Mouse (Mus musculus): ENCODE results near the gene Gm45021. TPM values are rescaled to one million over a fixed set of nuclear protein-coding genes. Genes with fewer than 3 reads are reported as not detected.

The Gm45021 gene
- polyA plus RNA-seq, 1 experiment = 1.1 TPM

DNA sequence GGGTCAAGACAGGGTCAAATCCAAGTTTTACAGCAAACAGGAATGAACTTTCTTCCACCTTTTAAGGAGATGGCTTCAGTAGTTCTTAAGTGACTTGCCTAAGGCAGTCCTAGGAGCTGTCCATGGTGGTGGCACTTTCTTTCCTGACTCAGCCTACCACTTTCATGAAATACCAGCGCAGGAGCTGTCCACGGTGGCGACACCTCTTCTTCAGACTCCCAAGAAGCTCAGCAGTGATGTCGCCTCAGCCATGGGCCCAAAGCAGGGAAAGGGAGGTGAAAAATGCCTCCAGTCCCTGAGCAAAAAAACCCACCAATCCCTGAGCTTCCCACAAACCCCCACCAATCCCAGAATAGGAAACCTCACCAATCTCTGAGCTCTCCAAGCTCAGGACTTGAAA, 36.5 kb upstream of the Gm45021 start:
- TF ChIP-seq POLR2A (IDR thresholded peaks at IDR 0.05; ENCODE audit: extremely low read depth, insufficient read depth, low read length) (no peak), CTCF (IDR thresholded peaks at IDR 0.05; ENCODE audit: extremely low read depth, insufficient read depth, low read length) (no peak)
- peaks cover 7% of the 10 kb centered on the region for H3K4me1 ChIP-seq (ENCODE audit: control insufficient read depth, insufficient read depth, low read length)
- no peak overlapping the region for H3K27ac ChIP-seq (ENCODE audit: insufficient read depth, low read length)
- no peak overlapping the region for H3K4me3 ChIP-seq (ENCODE audit: insufficient read depth, low read length)

DNA sequence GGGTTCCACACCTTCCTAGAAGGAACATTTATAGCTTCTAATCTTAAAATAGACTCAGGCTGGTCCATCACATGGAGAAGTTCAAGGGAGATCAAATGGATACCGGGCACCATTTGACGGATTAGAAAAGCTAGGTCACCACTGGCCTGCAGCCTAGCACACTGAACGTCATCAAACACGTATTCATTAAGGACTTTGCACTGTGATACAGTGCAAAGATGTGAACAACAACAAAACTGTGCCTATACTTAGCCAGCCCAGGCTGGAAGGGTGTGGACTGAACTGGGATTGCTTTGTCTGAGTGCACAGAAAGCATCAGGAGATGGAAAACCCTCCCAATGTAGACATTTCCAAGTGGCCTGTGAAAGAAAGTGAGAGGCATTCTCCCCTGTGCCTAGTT, 35.6 kb upstream of the Gm45021 start:
- peak overlapping the region; percentile 44; the same call in 1 of the 2 replicates for H3K4me3 ChIP-seq (ENCODE audit: insufficient read depth, low read length)
- peaks cover 7% of the 10 kb centered on the region for H3K4me1 ChIP-seq (ENCODE audit: control insufficient read depth, insufficient read depth, low read length)
- no peak for TF ChIP-seq POLR2A (IDR thresholded peaks at IDR 0.05; ENCODE audit: extremely low read depth, insufficient read depth, low read length)
- no peak for TF ChIP-seq CTCF (IDR thresholded peaks at IDR 0.05; ENCODE audit: extremely low read depth, insufficient read depth, low read length)

DNA sequence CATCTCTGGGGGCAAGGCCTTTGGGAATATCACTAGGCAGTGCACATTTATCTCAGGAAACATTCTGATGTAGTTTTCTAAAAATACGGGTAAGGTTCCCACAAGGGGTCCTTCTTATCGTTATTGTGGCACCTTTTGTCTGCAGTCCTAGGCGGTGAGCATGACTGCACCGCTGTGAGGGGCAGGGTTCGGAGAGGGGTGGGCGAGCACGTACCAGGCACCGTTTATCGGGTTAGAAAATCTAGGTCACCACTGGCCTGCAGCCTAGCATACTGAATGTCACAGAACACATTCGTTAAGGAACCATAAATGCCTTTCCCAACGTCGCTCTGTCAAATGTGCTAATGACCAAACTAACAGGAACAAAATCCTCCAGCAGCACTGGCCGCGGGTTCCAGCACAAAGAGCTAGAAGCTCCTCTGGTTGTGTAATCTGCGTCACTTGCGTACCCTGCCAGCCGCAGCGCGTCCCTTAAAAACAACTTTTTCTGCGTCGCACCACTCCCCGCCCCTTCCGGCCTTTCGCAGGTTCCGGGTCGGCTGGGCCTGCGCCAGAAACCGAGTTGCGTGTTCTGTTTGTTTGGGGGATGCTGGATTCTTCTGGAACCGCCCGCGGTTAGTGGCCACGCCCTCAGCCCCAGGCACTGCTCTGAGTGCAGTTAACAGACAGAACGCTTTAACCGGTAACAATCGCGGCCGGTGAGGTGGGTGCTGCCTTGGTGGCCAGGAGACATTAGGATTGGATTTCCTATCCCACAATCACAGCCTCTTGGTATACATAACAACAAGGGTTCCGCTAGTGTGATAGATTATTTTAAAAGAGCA, 34.9 kb upstream of the Gm45021 start, which contains the start of gene Lrrc61:
Gene Lrrc61 (plus strand): TSS at position 517 of the 824 bp plus-strand sequence.
- Histone ChIP-seq H3K4me3 (ENCODE audit: insufficient read depth, low read length) (peak within 1 kb of the TSS; percentile 44), H3K4me1 (ENCODE audit: control insufficient read depth, insufficient read depth, low read length) (peaks cover 7% of the 10 kb centered on the region), H3K27ac (ENCODE audit: insufficient read depth, low read length) (peak within 1 kb of the TSS; percentile 95)
- TF ChIP-seq CTCF (IDR thresholded peaks at IDR 0.05; ENCODE audit: extremely low read depth, insufficient read depth, low read length) (no peak), POLR2A (IDR thresholded peaks at IDR 0.05; ENCODE audit: extremely low read depth, insufficient read depth, low read length) (peak; percentile 97)

More for the DNA sequence above, 35.6 kb upstream of the Gm45021 start:
- H3K27ac ChIP-seq (ENCODE audit: insufficient read depth, low read length) = peak overlapping the region; percentile 90

DNA sequence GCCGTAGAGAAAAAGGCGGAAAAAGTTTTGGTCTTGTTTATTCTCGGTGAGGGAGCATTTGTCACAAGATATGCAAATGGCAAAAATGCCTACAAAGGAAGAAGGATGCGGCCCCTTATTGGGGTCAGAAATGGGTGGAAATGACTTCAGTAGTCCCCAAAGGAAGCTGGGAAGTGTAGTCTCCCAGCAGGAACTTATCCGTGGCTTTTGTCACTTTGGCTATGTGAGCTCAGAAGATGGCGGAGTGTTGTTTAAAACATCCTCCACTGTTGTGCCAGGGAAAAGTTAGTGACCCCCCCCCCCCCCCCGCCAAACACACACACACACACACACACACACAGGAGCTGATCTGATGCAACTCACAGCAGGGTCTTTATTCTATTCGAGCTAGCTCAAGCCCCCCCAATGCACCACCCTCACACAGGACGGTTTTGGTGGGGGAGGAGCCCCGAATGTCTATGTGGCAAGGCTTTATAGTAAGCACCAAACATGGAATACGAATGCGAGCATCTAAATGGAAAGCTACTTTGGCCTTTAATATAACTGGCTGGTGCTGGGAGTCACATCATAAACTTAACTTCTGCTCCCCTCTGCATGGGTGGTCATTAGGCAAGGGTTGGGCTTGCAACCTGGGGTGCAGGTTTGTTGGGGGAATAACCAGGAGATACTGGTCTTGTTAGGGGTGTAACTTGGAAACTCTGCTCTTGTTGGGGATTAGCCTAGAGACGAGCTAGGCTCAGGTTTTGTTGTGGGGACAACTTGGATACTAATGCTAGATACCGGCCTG, 34.1 kb upstream of the Gm45021 start:
- peak overlapping the region; percentile 95 for H3K27ac ChIP-seq (ENCODE audit: insufficient read depth, low read length)
- peak overlapping the region; percentile 44 for H3K4me3 ChIP-seq (ENCODE audit: insufficient read depth, low read length)
- peaks cover 7% of the 10 kb centered on the region for H3K4me1 ChIP-seq (ENCODE audit: control insufficient read depth, insufficient read depth, low read length)
- TF ChIP-seq CTCF (IDR thresholded peaks at IDR 0.05; ENCODE audit: extremely low read depth, insufficient read depth, low read length) (no peak), POLR2A (IDR thresholded peaks at IDR 0.05; ENCODE audit: extremely low read depth, insufficient read depth, low read length) (peak; percentile 52; the same call in 1 of the 2 replicates)

DNA sequence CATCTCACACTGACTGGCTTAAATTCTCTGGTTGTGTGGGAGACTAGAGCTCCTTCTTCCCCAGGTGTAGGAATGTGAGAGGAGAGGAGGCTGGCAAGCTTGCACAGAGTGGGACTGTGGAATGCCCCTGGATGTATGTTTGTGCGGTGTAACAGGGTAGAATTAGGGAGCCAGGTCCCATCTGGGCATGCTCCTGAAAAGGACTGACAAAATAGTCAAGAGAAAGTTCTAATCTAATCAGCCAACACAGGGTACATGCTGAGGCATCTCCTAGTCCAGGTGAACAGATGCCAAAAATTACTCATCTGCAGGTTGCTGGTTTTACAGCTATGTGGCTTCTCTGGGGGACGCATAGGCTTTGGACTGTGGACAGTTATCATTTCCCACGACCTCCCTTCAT, 33.5 kb upstream of the Gm45021 start:
- TF ChIP-seq POLR2A (IDR thresholded peaks at IDR 0.05; ENCODE audit: extremely low read depth, insufficient read depth, low read length) = no peak
- TF ChIP-seq CTCF (IDR thresholded peaks at IDR 0.05; ENCODE audit: extremely low read depth, insufficient read depth, low read length) = no peak
- Histone ChIP-seq H3K4me1 (ENCODE audit: control insufficient read depth, insufficient read depth, low read length) (peaks cover 7% of the 10 kb centered on the region), H3K4me3 (ENCODE audit: insufficient read depth, low read length) (peak overlapping the region; percentile 44; the same call in 1 of the 2 replicates), H3K27ac (ENCODE audit: insufficient read depth, low read length) (no peak overlapping the region; the same call in 1 of the 2 replicates)

DNA sequence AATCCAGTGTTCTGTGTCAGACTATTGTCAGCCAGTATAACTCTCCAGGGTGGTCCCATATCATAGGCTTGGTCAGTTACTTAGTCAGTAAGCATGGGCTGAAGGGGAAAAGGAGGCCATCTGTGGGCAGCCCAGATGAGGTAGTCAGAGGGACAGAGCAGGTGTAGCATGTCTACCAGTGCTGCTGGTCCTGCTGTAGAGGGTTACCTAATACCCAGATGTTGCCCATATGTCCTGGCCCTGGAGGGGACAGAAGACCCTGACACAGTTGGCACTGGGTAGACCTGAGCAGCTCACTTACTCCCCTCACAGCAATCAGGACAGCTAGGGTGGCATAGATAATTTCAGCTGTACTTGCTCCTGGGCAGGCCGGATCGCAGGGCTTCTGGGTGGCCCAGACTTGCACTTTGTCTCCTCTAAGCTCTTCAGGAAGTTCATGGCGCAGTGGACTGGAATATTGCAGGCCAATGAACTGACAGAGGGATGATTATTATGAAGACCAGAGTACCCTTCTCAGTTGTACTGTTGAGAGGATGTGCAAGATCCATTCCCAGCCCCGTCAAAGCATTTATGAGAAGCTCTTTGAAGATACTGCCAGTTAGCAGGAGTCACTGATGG, 23.6 kb upstream of the Gm45021 start:
- Histone ChIP-seq H3K4me1 (ENCODE audit: control insufficient read depth, insufficient read depth, low read length) (no peaks in the 10 kb centered on the region; the same call in 1 of the 2 replicates), H3K27ac (ENCODE audit: insufficient read depth, low read length) (no peak overlapping the region), H3K4me3 (ENCODE audit: insufficient read depth, low read length) (no peak overlapping the region)
- TF ChIP-seq CTCF (IDR thresholded peaks at IDR 0.05; ENCODE audit: extremely low read depth, insufficient read depth, low read length) (no peak), POLR2A (IDR thresholded peaks at IDR 0.05; ENCODE audit: extremely low read depth, insufficient read depth, low read length) (no peak)

DNA sequence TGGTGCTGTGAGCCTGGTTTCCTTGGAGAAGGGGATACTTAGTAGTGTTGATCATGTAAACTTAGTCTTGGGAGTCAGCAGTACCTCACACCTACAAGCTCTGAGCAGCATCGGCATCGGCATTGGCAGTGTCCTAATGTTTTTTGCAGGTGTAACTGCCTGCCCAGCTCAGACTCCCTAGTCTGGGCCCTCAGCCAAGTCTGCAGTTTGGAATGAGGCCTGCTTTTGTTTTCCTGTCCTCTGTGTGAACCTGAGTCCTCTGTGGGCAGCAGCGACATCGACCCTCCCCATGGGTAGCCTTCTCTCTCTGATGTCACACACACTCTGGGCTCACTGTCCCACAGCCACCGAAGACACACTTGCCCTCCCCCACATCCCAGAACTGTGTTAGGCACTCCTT, 23.1 kb upstream of the Gm45021 start:
- Histone ChIP-seq H3K4me3 (ENCODE audit: insufficient read depth, low read length) (no peak overlapping the region), H3K4me1 (ENCODE audit: control insufficient read depth, insufficient read depth, low read length) (no peaks in the 10 kb centered on the region; the same call in 1 of the 2 replicates), H3K27ac (ENCODE audit: insufficient read depth, low read length) (no peak overlapping the region)
- TF ChIP-seq POLR2A (IDR thresholded peaks at IDR 0.05; ENCODE audit: extremely low read depth, insufficient read depth, low read length) (no peak), CTCF (IDR thresholded peaks at IDR 0.05; ENCODE audit: extremely low read depth, insufficient read depth, low read length) (no peak)

DNA sequence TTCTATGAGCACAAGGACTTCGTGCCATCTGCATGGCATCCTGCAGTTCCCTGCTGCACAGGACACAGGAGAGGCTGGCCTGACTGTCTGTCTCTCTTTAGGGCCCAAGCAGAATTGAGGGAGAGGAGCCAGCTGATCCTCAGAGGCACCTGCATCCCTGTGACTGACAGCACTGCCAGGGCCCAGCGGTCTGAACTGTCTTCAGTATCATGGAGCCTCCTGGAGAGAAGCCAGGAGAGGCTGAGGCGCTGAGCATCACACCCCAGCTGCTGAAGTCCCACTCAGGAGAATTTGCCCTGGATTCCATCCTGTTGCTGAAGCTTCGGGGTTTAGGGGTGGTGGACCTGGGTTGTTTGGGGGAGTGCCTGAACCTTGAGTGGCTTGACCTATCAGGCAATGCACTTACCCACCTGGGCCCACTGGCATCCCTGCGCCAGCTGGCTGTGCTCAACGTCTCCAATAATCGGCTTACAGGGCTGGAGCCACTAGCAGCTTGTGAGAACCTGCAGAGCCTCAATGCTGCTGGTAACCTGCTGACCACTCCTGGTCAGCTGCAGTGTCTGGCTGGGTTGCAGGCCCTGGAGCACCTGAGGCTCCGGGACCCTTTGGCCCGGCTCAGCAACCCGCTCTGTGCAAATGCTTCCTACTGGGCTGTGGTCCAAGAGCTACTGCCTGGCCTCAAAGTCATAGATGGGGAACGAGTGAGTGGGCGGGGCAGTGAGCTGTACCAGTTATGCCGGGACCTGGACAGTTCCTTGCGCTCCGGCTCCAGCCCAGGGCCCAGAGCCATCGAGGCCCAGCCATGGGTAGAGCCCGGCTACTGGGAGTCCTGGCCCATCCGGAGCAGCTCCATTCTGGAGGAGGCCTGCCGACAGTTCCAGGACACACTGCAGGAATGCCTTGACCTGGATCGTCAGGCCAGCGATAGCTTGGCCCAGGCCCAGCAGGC, 21.1 kb upstream of the Gm45021 start:
- Histone ChIP-seq H3K27ac (ENCODE audit: insufficient read depth, low read length) (no peak overlapping the region), H3K4me3 (ENCODE audit: insufficient read depth, low read length) (no peak overlapping the region)

More for the DNA sequence above, 21.1 kb upstream of the Gm45021 start:
- H3K4me1 ChIP-seq (ENCODE audit: control insufficient read depth, insufficient read depth, low read length) = no peaks in the 10 kb centered on the region; the same call in 1 of the 2 replicates
- TF ChIP-seq POLR2A (IDR thresholded peaks at IDR 0.05; ENCODE audit: extremely low read depth, insufficient read depth, low read length) (no peak), CTCF (IDR thresholded peaks at IDR 0.05; ENCODE audit: extremely low read depth, insufficient read depth, low read length) (no peak)
